Mouse (Mus musculus) embryonic facial prominence, embryonic 15.5 days (tissue): ENCODE measurements around the gene Crybg2. TPM values are rescaled to one million over a fixed set of nuclear protein-coding genes. Genes with fewer than 3 reads are reported as not detected.

Experiments
- ATAC-seq: fragments of 200-750 bp; cut with Nextera tagmentation; 2 replicates; pipeline ENCODE4 v1.8.0; 2017; ENCODE audit warnings: low read depth, moderate TSS enrichment; ENCODE audit not compliant: insufficient number of reproducible peaks, low FRiP score, low TSS enrichment
- H3K27ac ChIP-seq: fragments of 300-500 bp; sonication (generic); replicated peaks from 2 replicates; pipeline ENCODE4 v1.5.1; 2015; ENCODE audit warnings: mild to moderate bottlenecking, inconsistent platforms
- H3K27me3 ChIP-seq: fragments of 300-500 bp; sonication (generic); 2 replicates; pipeline ENCODE4 v1.6.1; 2015; ENCODE audit warnings: inconsistent platforms
- H3K36me3 ChIP-seq: fragments of 300-500 bp; sonication (generic); 2 replicates; pipeline ENCODE4 v1.6.1; 2015; ENCODE audit warnings: mild to moderate bottlenecking, inconsistent platforms
- H3K4me1 ChIP-seq: fragments of 300-500 bp; sonication (generic); 2 replicates; pipeline ENCODE4 v1.6.1; 2015; ENCODE audit warnings: inconsistent platforms
- H3K4me2 ChIP-seq: fragments of 300-500 bp; sonication (generic); replicated peaks from 2 replicates; pipeline ENCODE4 v1.6.1; 2015; ENCODE audit warnings: mild to moderate bottlenecking, inconsistent platforms
- H3K4me3 ChIP-seq: fragments of 300-500 bp; sonication (generic); replicated peaks from 2 replicates; pipeline ENCODE4 v1.5.1; 2015; ENCODE audit warnings: mild to moderate bottlenecking, inconsistent platforms
- H3K9ac ChIP-seq: fragments of 300-500 bp; sonication (generic); 2 replicates; pipeline ENCODE4 v1.6.1; 2015; ENCODE audit warnings: inconsistent platforms
- H3K9me3 ChIP-seq: fragments of 300-500 bp; sonication (generic); replicated peaks from 2 replicates; pipeline ENCODE4 v1.6.1; 2016; ENCODE audit warnings: inconsistent platforms
- whole genome bisulfite sequencing: fragments of 180-500 bp; shearing (Covaris S2); methylation state at CpG from one replicate; pipeline ENCODE4 v1.1.7; 2015; 5-methylcytosine and 5-hydroxymethylcytosine counted together
- polyA plus RNA-seq: library from polyadenylated mRNA; unstranded; fragments of >200 nt; fragmentation: Nextera tagmentation; extraction: Ambion mirVana; gene quantifications from 2 replicates; pipeline ENCODE4 v1.2.1, GENCODE M21; 2015

The Crybg2 gene
- polyA plus RNA-seq, 1 experiment from 2014 or later, result 16.7 TPM

DNA sequence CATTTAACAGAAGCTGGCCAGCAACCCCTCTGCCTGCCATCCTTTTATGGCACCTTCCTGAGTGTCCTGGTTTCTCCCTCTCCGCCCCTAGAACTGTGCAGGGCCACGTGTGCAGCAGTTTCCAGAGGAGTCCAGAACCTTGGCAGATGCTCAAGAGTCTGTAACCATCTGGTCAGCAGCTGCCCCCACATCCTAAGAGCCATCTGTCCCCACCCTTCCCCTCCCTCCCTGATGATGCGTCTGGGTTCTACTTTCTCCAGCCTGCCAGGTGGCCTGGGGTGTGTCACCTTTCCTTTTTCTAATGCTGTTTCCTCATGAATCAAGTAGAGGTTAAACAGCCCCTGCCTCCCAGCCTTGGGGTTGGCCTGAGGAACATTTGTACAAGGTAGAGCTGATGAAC lies 61.7 kb downstream of the Crybg2 start:
- 47% methylated on average over 3 of the region's 3 CpGs for WGBS
- Histone ChIP-seq H3K4me1 (peaks cover 43% of the 10 kb centered on the region), H3K36me3 (no peaks in the 10 kb centered on the region; the same call in 1 of the 2 replicates), H3K27me3 (no peaks in the 10 kb centered on the region), H3K9me3 (no peaks in the 10 kb centered on the region), H3K4me3 (no peak overlapping the region), H3K9ac (no peak overlapping the region), H3K4me2 (no peak overlapping the region), H3K27ac (no peak overlapping the region)
- no peak for ATAC-seq

DNA sequence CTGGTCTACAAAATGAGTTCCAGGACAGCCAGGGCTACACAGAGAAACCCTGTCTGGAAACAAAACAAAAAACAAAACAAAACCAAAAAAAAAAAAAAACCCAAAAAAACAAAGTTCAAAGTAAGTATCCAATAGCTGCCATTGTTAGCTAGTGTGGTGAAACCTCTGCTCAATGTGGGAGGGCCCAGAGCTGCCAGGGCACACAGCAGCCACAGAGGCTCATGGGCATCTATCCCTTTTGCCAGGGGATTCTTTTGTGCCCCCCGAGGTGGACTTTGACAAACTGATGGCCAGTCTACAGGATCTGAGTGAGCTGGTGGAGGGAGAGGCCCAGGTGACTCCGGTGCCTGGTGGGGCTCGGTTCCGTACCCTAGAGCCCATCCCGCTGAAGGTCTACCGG lies 62.5 kb downstream of the Crybg2 start:
- no peak overlapping the region for H3K4me2 ChIP-seq
- WGBS, result 94% methylated on average over 6 of the region's 6 CpGs
- no peak for ATAC-seq

GRCm38 (mm10) chr4:134123680-134124551 lies 63.3 kb downstream of the Crybg2 start:
- 26% methylated on average over 17 of the region's 17 CpGs for WGBS
- no peak overlapping the region for H3K9ac ChIP-seq

More for the DNA sequence above, 62.5 kb downstream of the Crybg2 start:
- Histone ChIP-seq H3K27ac (no peak overlapping the region), H3K4me1 (peaks cover 49% of the 10 kb centered on the region), H3K27me3 (no peaks in the 10 kb centered on the region), H3K9ac (no peak overlapping the region), H3K9me3 (no peaks in the 10 kb centered on the region), H3K4me3 (no peak overlapping the region), H3K36me3 (no peaks in the 10 kb centered on the region; the same call in 1 of the 2 replicates)

DNA sequence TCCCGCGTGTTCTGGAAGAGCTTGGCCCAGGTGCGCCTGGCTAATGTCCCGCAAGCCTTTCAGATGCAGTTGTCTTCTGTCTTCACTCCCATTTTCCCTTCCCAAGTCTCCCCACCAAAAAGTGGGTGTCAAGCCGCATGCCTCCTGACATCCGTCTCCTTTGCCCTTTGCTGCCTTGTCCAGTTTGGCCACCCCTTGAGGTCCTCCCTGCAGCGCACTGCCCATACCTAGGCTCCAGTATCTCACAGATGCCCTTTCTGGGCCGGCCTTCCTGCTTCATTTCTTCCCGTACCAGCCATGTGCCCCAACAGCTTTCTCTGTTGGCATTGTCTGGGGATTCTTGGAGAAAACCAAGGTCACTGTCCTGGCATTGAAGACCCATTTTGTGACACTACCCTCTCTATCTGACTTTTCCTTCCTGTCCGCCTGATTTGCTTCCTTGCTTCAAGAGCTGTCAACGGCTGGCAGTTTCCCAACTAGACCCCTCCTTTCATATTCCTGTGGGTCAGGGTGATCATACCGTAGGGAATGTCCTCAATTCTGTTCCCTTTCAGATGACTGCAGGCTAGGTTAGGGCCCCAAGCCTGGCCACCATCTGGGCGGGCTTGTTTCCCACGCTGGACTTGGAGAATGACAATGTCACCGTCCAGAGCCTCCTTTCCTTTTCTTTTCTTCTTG lies 64.9 kb downstream of the Crybg2 start:
- H3K4me2 ChIP-seq, result no peak overlapping the region
- no peak overlapping the region for H3K4me3 ChIP-seq
- no peaks in the 10 kb centered on the region; the same call in 1 of the 2 replicates for H3K36me3 ChIP-seq
- ATAC-seq, result no peak
- 82% methylated on average over 15 of the region's 15 CpGs for WGBS
- H3K27me3 ChIP-seq, result no peaks in the 10 kb centered on the region
- H3K9me3 ChIP-seq, result no peaks in the 10 kb centered on the region
- peaks cover 52% of the 10 kb centered on the region for H3K4me1 ChIP-seq
- H3K27ac ChIP-seq, result no peak overlapping the region
- no peak overlapping the region for H3K9ac ChIP-seq

More at GRCm38 (mm10) chr4:134123680-134124551, 63.3 kb downstream of the Crybg2 start:
- H3K27ac ChIP-seq, result no peak overlapping the region
- H3K4me2 ChIP-seq, result no peak overlapping the region; the same call in 1 of the 2 replicates
- H3K4me3 ChIP-seq, result no peak overlapping the region
- ATAC-seq, result no peak
- peaks cover 43% of the 10 kb centered on the region for H3K4me1 ChIP-seq
- no peaks in the 10 kb centered on the region; the same call in 1 of the 2 replicates for H3K36me3 ChIP-seq
- no peaks in the 10 kb centered on the region for H3K27me3 ChIP-seq
- H3K9me3 ChIP-seq, result no peaks in the 10 kb centered on the region

DNA sequence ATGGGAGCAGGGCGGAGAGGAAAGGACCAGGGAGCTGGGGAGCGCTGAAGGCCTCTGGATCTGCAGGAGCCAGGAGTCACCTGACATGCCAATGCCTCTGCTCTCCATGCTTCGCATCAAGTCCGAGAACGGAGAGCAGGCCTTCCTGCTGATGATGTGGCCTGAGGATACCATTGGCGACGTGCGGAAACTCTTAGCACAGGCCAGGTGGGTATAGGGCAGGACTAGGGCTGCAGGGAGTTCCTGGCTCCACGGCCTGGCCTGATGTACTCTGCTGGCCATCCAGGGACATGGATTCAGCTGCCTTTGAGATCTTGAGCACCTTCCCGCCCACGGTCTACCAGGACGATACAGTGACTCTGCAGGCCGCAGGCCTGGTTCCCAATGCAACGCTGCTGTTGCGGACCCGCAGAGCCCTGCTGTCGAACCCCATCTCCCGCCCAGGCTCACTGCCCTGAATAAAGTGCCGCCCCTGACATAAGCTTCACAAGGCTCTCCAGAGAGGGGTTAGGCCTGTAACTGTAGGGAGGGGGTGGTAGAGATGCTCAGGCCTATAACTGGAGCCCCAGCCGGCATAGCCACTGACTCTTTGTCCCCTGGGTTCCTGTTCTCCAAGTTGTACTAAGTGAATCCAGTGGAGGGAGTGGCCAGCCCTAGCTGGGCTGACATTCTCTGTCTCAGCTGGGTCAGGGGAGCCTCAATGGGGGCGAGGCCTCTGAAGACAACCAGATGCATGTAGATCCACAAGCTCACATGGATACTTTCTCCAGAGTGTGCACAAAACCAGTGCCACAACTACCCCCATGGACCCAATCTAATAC lies 65.9 kb downstream of the Crybg2 start:
- Histone ChIP-seq H3K36me3 (peaks cover 6% of the 10 kb centered on the region), H3K4me2 (peak overlapping the region; percentile 68; the same call in 1 of the 2 replicates), H3K27ac (0 out of 2 replicates have a peak overlapping the region, but pooled peaks have one; percentile 39), H3K9ac (no peak overlapping the region), H3K27me3 (no peaks in the 10 kb centered on the region), H3K4me3 (no peak overlapping the region), H3K9me3 (no peaks in the 10 kb centered on the region), H3K4me1 (peaks cover 52% of the 10 kb centered on the region)
- WGBS, result 82% methylated on average over 21 of the region's 21 CpGs
- no peak for ATAC-seq

- Histone ChIP-seq H3K9ac (no peak overlapping the region), H3K36me3 (peaks cover 9% of the 10 kb centered on the region), H3K4me1 (peaks cover 51% of the 10 kb centered on the region), H3K9me3 (no peaks in the 10 kb centered on the region), H3K4me2 (peak overlapping the region; percentile 68), H3K27me3 (no peaks in the 10 kb centered on the region), H3K27ac (no peak overlapping the region; the same call in 1 of the 2 replicates), H3K4me3 (peak overlapping the region; percentile 69; the same call in 1 of the 2 replicates)
- ATAC-seq, result no peak
- 75% methylated on average over 7 of the region's 7 CpGs for WGBS
Observed at GRCm38 (mm10) chr4:134127121-134127455, 66.5 kb downstream of the Crybg2 start.

DNA sequence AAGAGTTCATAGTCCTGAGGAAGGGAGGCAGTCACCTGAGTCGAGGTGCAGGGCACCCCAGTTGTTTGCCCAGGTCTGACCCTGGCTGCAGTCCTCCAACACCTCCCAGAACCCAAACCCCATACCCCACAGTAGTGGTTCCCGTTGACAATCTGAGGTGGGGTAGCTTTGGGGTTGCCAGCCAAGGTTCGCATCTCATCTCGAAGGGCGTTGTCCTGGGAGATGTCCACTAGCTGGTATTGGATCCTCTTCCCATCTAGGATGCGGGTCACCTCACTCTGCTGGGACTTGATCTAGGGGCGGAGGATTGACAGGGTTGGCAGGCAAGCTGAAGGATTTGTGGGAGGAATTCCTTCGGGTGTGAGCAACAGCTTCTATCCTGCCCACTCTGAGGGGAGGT lies 67.2 kb downstream of the Crybg2 start:
- WGBS, result 48% methylated on average over 8 of the region's 8 CpGs
- peak overlapping the region; percentile 82; the same call in 1 of the 2 replicates for H3K27ac ChIP-seq

GRCm38 (mm10) chr4:134128221-134128982 lies 67.8 kb downstream of the Crybg2 start, which contains the start of gene Sh3bgrl3:
Gene Sh3bgrl3 (minus strand): TSS chr4:134128789.
- H3K4me3 ChIP-seq, result peak within 1 kb of the TSS; percentile 69
- ATAC-seq, result peak; percentile 93
- no peaks in the 10 kb centered on the region for H3K9me3 ChIP-seq
- H3K4me2 ChIP-seq, result peak within 1 kb of the TSS; percentile 68
- H3K9ac ChIP-seq, result peak within 1 kb of the TSS; percentile 71
- no peaks in the 10 kb centered on the region for H3K27me3 ChIP-seq
- peak within 1 kb of the TSS; percentile 82 for H3K27ac ChIP-seq
- peaks cover 9% of the 10 kb centered on the region for H3K36me3 ChIP-seq
- under 1% methylated on average over 50 of the region's 50 CpGs for WGBS
- peaks cover 49% of the 10 kb centered on the region for H3K4me1 ChIP-seq

More for the DNA sequence above, 67.2 kb downstream of the Crybg2 start:
- ATAC-seq, result no peak
- Histone ChIP-seq H3K36me3 (peaks cover 9% of the 10 kb centered on the region), H3K9ac (peak overlapping the region; percentile 71), H3K4me1 (peaks cover 49% of the 10 kb centered on the region), H3K4me3 (peak overlapping the region; percentile 69), H3K4me2 (peak overlapping the region; percentile 68), H3K9me3 (no peaks in the 10 kb centered on the region), H3K27me3 (no peaks in the 10 kb centered on the region)

DNA sequence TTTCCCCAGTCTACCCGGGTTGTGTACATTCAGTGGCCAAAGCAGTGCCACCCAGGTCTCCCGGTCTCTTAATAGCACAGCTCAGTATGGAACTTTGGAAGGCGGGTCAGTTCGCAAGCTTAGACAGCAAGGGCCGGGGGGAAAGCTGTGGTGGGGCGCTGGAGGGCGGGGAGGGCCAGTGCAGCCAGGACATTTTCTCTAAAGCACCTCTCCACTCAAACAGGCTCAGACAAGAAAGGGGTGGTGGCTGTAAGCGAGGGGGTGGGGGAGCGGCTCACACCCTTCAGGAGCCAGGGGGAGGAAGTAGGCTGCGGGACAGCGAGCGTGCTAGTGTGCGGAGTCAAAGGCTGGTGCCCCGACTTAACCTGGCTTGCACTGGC lies 68.4 kb downstream of the Crybg2 start:
- Histone ChIP-seq H3K4me2 (peak overlapping the region; percentile 68), H3K36me3 (peaks cover 12% of the 10 kb centered on the region), H3K27me3 (no peaks in the 10 kb centered on the region), H3K27ac (peak overlapping the region; percentile 82), H3K4me1 (peaks cover 44% of the 10 kb centered on the region), H3K9me3 (no peaks in the 10 kb centered on the region), H3K9ac (peak overlapping the region; percentile 71), H3K4me3 (peak overlapping the region; percentile 69)
- ATAC-seq, result peak; percentile 44
- WGBS, result 2% methylated on average over 14 of the region's 14 CpGs

DNA sequence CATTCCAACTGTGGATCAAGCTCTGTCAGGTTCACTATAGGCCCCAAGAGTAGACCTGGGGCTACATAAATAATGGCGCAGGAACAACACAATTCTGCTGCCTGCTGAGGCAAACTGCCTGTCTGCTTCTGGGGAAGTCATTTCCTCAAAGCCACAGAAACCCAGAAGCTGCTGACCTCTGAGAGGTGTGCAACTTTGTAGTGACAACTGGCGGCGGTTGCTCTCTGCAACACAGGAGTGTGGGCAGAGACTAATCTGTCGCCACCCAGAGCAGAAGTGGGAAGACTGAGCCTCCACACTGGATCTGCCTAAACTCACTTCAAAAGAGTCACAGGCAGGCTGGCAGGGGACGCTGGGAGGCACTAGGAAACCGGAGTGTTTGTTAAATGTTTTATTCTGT lies 68.9 kb downstream of the Crybg2 start:
- WGBS, result 31% methylated on average over 6 of the region's 6 CpGs
- H3K9ac ChIP-seq, result 0 out of 2 replicates have a peak overlapping the region, but pooled peaks have one; percentile 71
- no peaks in the 10 kb centered on the region for H3K9me3 ChIP-seq
- peak overlapping the region; percentile 82 for H3K27ac ChIP-seq
- H3K36me3 ChIP-seq, result peaks cover 14% of the 10 kb centered on the region
- ATAC-seq, result no peak
- H3K4me2 ChIP-seq, result peak overlapping the region; percentile 68
- H3K4me3 ChIP-seq, result peak overlapping the region; percentile 69
- H3K4me1 ChIP-seq, result peaks cover 39% of the 10 kb centered on the region
- H3K27me3 ChIP-seq, result no peaks in the 10 kb centered on the region
